Mouse (Mus musculus): ENCODE results near the gene a. TPM values are rescaled to one million over a fixed set of nuclear protein-coding genes. Genes with fewer than 3 reads are reported as not detected.
A peak's percentile ranks its signal among the peaks of the same experiment; 100 is the strongest.

The a gene
- polyA plus RNA-seq, 1 experiment, result not detected

DNA sequence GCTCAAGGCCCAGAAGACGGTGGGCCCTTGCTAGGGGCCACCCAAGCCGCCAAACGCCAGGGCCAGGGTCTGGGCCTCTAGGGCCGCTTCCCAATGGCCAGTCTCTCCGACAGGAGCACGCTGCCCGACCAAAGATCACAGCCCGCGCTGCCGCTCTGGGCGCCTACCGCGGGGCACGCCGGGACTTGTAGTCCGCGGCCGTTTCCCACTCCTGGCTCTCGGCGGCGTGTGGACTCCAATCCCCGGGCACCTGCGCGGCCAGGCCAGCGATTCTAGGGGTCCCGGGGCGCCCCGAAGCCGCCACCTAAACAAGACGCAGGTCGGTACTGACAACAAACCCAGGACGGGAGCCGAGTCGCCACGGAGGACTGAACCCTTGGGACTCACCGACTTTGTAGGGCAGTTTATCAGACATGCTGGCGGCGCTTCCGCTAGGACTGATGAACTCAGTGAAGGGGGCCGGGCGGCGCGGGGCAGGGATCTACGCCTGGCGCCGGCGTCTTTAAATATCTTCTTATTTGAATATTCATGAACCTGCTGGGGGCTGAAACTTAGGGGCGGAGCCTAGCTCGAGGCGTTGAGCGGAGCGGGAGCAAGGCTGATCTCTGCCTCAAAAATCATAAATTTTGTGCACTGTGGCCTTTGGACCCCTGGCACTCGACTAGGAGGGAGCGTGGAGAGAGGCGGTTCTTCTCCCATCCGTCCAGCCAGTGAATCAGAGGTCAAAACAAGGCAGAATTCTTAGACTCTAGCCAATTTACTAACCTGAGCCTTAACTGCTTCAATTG is 283.0 kb downstream of the a start, which contains the start of gene Ahcy:
TSS of gene Ahcy (minus strand) at position 520 of the 788 bp plus-strand sequence.
- TF ChIP-seq CEBPB (IDR thresholded peaks at IDR 0.05; ENCODE audit: low read depth), result no peak
- TF ChIP-seq MAX (IDR thresholded peaks at IDR 0.05), result peak; percentile 18
- Histone ChIP-seq H3K79me2 (ENCODE audit: control insufficient read depth, insufficient read depth) (peaks cover 48% of the 10 kb centered on the region), H3ac (ENCODE audit: control insufficient read depth, insufficient read length, low read depth) (peak within 1 kb of the TSS; percentile 82), H3K4me3 (ENCODE audit: insufficient read depth, poor library complexity, severe bottlenecking) (peak within 1 kb of the TSS; percentile 45), H3K27me3 (ENCODE audit: control insufficient read depth, insufficient read depth, insufficient read length) (no peaks in the 10 kb centered on the region), H3K79me3 (ENCODE audit: low read depth) (peaks cover 47% of the 10 kb centered on the region), H3K36me3 (ENCODE audit: control insufficient read depth, insufficient read depth) (peaks cover 14% of the 10 kb centered on the region)

GRCm38 (mm10) chr2:155074766-155075330 is 283.6 kb downstream of the a start:
- peaks cover 40% of the 10 kb centered on the region for H3K79me3 ChIP-seq (ENCODE audit: low read depth)
- peaks cover 41% of the 10 kb centered on the region for H3K79me2 ChIP-seq (ENCODE audit: control insufficient read depth, insufficient read depth)
- no peaks in the 10 kb centered on the region for H3K27me3 ChIP-seq (ENCODE audit: control insufficient read depth, insufficient read depth, insufficient read length)
- peaks cover 14% of the 10 kb centered on the region for H3K36me3 ChIP-seq (ENCODE audit: control insufficient read depth, insufficient read depth)
- no peak overlapping the region for H3K4me3 ChIP-seq (ENCODE audit: insufficient read depth, poor library complexity, severe bottlenecking)
- TF ChIP-seq MYOG (IDR thresholded peaks at IDR 0.05; ENCODE audit: control insufficient read depth, extremely low read depth, insufficient read length), result no peak
- no peak for TF ChIP-seq MYOD1 (IDR thresholded peaks at IDR 0.05; ENCODE audit: control insufficient read depth, insufficient read length, low read depth)
- no peak for TF ChIP-seq CTCF (IDR thresholded peaks at IDR 0.05; ENCODE audit: control insufficient read depth, insufficient read depth, insufficient read length)
- TF ChIP-seq CEBPB (IDR thresholded peaks at IDR 0.05; ENCODE audit: low read depth), result no peak
- no peak for TF ChIP-seq MAX (IDR thresholded peaks at IDR 0.05)
- TF ChIP-seq FOSL1 (IDR thresholded peaks at IDR 0.05; ENCODE audit: insufficient read depth, low read length, poor library complexity, severe bottlenecking), result no peak
- no peak for TF ChIP-seq USF1 (IDR thresholded peaks at IDR 0.05; ENCODE audit: low read depth)
- peak overlapping the region; percentile 45 for H3ac ChIP-seq (ENCODE audit: control insufficient read depth, insufficient read length, low read depth)

DNA sequence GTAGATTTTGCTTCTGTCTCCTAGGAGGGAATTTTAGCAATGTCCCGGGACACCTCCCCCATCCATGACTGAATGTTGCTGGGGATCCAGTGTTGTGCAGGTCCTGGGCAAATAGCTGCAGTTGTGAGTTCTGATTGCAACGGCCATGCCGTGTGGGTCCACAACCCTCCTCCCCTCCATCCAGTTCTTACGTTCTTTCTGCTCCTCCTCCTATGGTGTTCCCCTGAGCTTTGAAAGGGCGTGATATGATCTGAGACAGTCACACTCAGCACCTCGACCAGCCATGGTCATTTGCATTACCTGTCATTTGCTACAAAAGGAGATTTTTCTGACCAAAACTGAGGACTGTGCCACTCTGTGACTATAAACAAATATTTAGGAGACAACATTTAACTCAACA is 284.4 kb downstream of the a start:
- Histone ChIP-seq H3ac (ENCODE audit: control insufficient read depth, insufficient read length, low read depth) (no peak overlapping the region), H3K79me3 (ENCODE audit: low read depth) (peaks cover 32% of the 10 kb centered on the region), H3K79me2 (ENCODE audit: control insufficient read depth, insufficient read depth) (peaks cover 33% of the 10 kb centered on the region), H3K36me3 (ENCODE audit: control insufficient read depth, insufficient read depth) (peaks cover 14% of the 10 kb centered on the region), H3K27me3 (ENCODE audit: control insufficient read depth, insufficient read depth, insufficient read length) (no peaks in the 10 kb centered on the region), H3K4me3 (ENCODE audit: insufficient read depth, poor library complexity, severe bottlenecking) (no peak overlapping the region)
- TF ChIP-seq CEBPB (IDR thresholded peaks at IDR 0.05; ENCODE audit: low read depth) (no peak), MYOD1 (IDR thresholded peaks at IDR 0.05; ENCODE audit: control insufficient read depth, insufficient read length, low read depth) (no peak), MAX (IDR thresholded peaks at IDR 0.05) (no peak), CTCF (IDR thresholded peaks at IDR 0.05; ENCODE audit: control insufficient read depth, insufficient read depth, insufficient read length) (no peak), FOSL1 (IDR thresholded peaks at IDR 0.05; ENCODE audit: insufficient read depth, low read length, poor library complexity, severe bottlenecking) (no peak), MYOG (IDR thresholded peaks at IDR 0.05; ENCODE audit: control insufficient read depth, extremely low read depth, insufficient read length) (no peak), USF1 (IDR thresholded peaks at IDR 0.05; ENCODE audit: low read depth) (no peak)

- H3K36me3 ChIP-seq (ENCODE audit: control insufficient read depth, insufficient read depth), result no peaks in the 10 kb centered on the region
- TF ChIP-seq MYOG (IDR thresholded peaks at IDR 0.05; ENCODE audit: control insufficient read depth, extremely low read depth, insufficient read length), result no peak
- TF ChIP-seq MYOD1 (IDR thresholded peaks at IDR 0.05; ENCODE audit: control insufficient read depth, insufficient read length, low read depth), result no peak
- no peak for TF ChIP-seq MAX (IDR thresholded peaks at IDR 0.05)
- no peak for TF ChIP-seq CTCF (IDR thresholded peaks at IDR 0.05; ENCODE audit: control insufficient read depth, insufficient read depth, insufficient read length)
- no peak for TF ChIP-seq CEBPB (IDR thresholded peaks at IDR 0.05; ENCODE audit: low read depth)
- no peak for TF ChIP-seq USF1 (IDR thresholded peaks at IDR 0.05; ENCODE audit: low read depth)
- TF ChIP-seq FOSL1 (IDR thresholded peaks at IDR 0.05; ENCODE audit: insufficient read depth, low read length, poor library complexity, severe bottlenecking), result no peak
- H3K79me3 ChIP-seq (ENCODE audit: low read depth), result no peaks in the 10 kb centered on the region
- no peaks in the 10 kb centered on the region for H3K27me3 ChIP-seq (ENCODE audit: control insufficient read depth, insufficient read depth, insufficient read length)
- no peak overlapping the region for H3ac ChIP-seq (ENCODE audit: control insufficient read depth, insufficient read length, low read depth)
- H3K4me3 ChIP-seq (ENCODE audit: insufficient read depth, poor library complexity, severe bottlenecking), result no peak overlapping the region
- H3K79me2 ChIP-seq (ENCODE audit: control insufficient read depth, insufficient read depth), result no peaks in the 10 kb centered on the region
Observed at GRCm38 (mm10) chr2:155079500-155080178, 288.4 kb downstream of the a start.

- H3K36me3 ChIP-seq (ENCODE audit: control insufficient read depth, insufficient read depth), result no peaks in the 10 kb centered on the region
- H3K27me3 ChIP-seq (ENCODE audit: control insufficient read depth, insufficient read depth, insufficient read length), result no peaks in the 10 kb centered on the region
- no peak overlapping the region for H3ac ChIP-seq (ENCODE audit: control insufficient read depth, insufficient read length, low read depth)
- TF ChIP-seq MAX (IDR thresholded peaks at IDR 0.05), result no peak
- no peak for TF ChIP-seq USF1 (IDR thresholded peaks at IDR 0.05; ENCODE audit: low read depth)
- TF ChIP-seq CEBPB (IDR thresholded peaks at IDR 0.05; ENCODE audit: low read depth), result no peak
- no peak for TF ChIP-seq CTCF (IDR thresholded peaks at IDR 0.05; ENCODE audit: control insufficient read depth, insufficient read depth, insufficient read length)
- TF ChIP-seq FOSL1 (IDR thresholded peaks at IDR 0.05; ENCODE audit: insufficient read depth, low read length, poor library complexity, severe bottlenecking), result no peak
- no peak for TF ChIP-seq MYOG (IDR thresholded peaks at IDR 0.05; ENCODE audit: control insufficient read depth, extremely low read depth, insufficient read length)
- TF ChIP-seq MYOD1 (IDR thresholded peaks at IDR 0.05; ENCODE audit: control insufficient read depth, insufficient read length, low read depth), result no peak
- H3K79me3 ChIP-seq (ENCODE audit: low read depth), result no peaks in the 10 kb centered on the region
- H3K4me3 ChIP-seq (ENCODE audit: insufficient read depth, poor library complexity, severe bottlenecking), result no peak overlapping the region
- H3K79me2 ChIP-seq (ENCODE audit: control insufficient read depth, insufficient read depth), result no peaks in the 10 kb centered on the region
Observed at GRCm38 (mm10) chr2:155080179-155080530, 289.0 kb downstream of the a start.
